Mouse (Mus musculus) cerebellum, adult 2 months (tissue): Measurements from ENCODE around the gene Ndrg2. TPM values are rescaled to one million over a fixed set of nuclear protein-coding genes. Genes with fewer than 3 reads are reported as not detected.
"Not testable (repeated sequence)": the region's sequence is repeated elsewhere in the genome, so short reads cannot be mapped to it uniquely, and the experiment has no call there.

ENCODE experiments used
- DNase-seq, 2 experiments: peaks; one replicate each; pipeline ENCODE4 v3.0.0; 2021
- H3K27ac ChIP-seq: fragments of 200-500 bp; 2 replicates; pipeline ENCODE4 v1.5.1; 2012; ENCODE audit warnings: low read length, control low read depth, inconsistent platforms; ENCODE audit not compliant: insufficient read depth
- H3K27me3 ChIP-seq: fragments of 200-500 bp; 2 replicates; pipeline ENCODE4 v1.6.1; 2012; ENCODE audit warnings: inconsistent platforms, mild to moderate bottlenecking, low read length, moderate library complexity; ENCODE audit not compliant: control insufficient read depth, insufficient read depth
- H3K4me1 ChIP-seq: fragments of 200-500 bp; 2 replicates; pipeline ENCODE4 v1.6.1; 2011; ENCODE audit warnings: low read length; ENCODE audit not compliant: control insufficient read depth, insufficient read depth
- H3K4me3 ChIP-seq: fragments of 200-500 bp; replicated peaks from 2 replicates; pipeline ENCODE3; 2011; ENCODE audit warnings: mild to moderate bottlenecking, low read depth, low read length, control low read depth; ENCODE audit not compliant: insufficient read depth
- CTCF ChIP-seq: fragments of 200-500 bp; IDR thresholded peaks from 2 replicates; pipeline ENCODE4 v1.5.1; 2011; ENCODE audit warnings: low read depth, mild to moderate bottlenecking, control low read depth, low read length, moderate library complexity, borderline replicate concordance; ENCODE audit not compliant: insufficient read depth
- POLR2A ChIP-seq: fragments of 200-500 bp; IDR thresholded peaks from 2 replicates; pipeline ENCODE4 v1.6.1; 2011; ENCODE audit warnings: low read length, control low read depth, borderline replicate concordance; ENCODE audit not compliant: insufficient read depth
- WGBS: fragments of 180-500 bp; shearing (Covaris S2); methylation state at CpG from one replicate; pipeline ENCODE4 v1.1.7; 2018; 5-methylcytosine and 5-hydroxymethylcytosine counted together
- polyA plus RNA-seq: library from polyadenylated mRNA; depleted of rRNA; stranded (reverse); fragments of >200 nt; gene quantifications from 2 replicates; pipeline ENCODE4 v1.2.3, GENCODE M21; 2012

The Ndrg2 gene
- polyA plus RNA-seq, 1 experiment: 997 TPM

DNA sequence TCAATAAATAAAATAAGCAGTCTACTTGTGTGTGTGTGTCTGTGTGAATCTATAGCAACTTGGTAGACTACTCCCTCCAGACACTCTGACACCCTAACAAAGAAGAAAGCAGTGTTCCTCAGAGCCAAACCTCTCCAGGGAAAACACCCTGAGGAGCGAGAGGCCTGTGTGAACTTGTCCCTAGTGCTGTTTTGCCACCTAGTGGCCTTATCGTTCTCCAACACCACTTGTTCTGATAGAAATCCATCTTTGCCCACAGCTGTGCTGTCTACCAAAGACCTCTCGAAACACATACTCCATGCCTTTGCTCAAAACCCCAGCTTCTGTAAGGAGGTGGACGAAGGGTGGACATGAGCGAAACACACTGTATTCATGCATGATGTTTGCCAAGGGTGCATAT, 16.9 kb upstream of the Ndrg2 start:
- Histone ChIP-seq H3K27ac (no peak overlapping the region), H3K4me3 (no peak overlapping the region), H3K4me1 (no peaks in the 10 kb centered on the region), H3K27me3 (no peaks in the 10 kb centered on the region)
- no peak for TF ChIP-seq POLR2A
- peak; percentile 73 for TF ChIP-seq CTCF
- WGBS: 36% methylated on average over 5 of the region's 5 CpGs
- DNase-seq: peak; percentile 45 to 59

DNA sequence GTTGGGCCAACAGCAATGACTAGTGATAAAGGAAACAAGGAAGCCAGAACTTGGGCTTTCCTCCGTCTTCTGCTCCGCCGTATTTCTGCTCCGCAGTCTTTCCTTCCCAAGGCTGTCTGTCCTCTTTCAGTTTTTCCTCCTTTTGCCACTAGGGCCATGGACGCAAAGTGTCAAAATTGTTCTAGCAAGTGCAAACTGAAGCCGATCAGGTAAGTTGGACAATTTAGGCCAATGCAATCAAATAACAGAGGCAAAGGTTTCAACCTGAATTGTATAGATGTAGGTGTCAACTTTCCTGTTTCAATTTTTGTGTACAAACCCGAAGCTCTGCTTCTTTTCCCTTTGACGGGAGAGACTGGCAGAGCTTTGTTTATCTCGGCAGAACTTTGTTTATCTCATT, 16.0 kb upstream of the Ndrg2 start:
- Histone ChIP-seq H3K4me3 (no peak overlapping the region), H3K27me3 (no peaks in the 10 kb centered on the region), H3K4me1 (no peaks in the 10 kb centered on the region), H3K27ac (peak overlapping the region; percentile 0; the same call in 1 of the 2 replicates)
- WGBS: 29% methylated on average over 9 of the region's 9 CpGs
- no peak for DNase-seq
- TF ChIP-seq POLR2A (no peak), CTCF (no peak)

DNA sequence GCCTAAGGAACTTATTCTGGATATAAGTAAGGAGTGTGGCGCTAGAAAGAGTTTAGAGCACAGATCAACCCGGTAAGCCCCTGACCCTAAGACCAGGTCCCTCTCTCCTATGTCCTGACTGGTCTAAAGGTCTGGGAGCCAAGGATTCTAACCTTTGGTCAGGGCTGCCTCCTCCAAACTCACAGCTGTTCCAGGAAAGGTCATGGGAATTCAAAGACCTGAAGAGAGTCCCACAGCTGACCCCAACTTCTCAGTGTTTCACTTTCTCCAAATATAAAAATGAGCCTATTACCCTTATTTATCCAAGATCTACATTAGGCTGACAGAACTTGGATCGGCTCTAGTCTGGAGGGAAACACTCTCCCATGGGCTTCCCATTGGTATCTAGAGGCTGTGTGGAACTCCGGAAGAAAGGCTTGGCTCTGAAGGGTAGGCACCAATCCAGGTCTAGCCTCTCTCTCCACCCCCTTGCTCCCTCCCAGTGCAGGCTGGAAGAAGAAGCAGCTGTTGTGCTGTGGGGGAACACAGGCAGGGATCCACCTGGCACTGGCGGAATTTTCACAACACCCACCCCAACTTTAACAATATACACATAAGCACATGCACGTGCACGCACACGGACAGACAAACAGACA, 15.5 kb upstream of the Ndrg2 start:
- TF ChIP-seq CTCF: no peak
- TF ChIP-seq POLR2A: no peak
- DNase-seq: peak in 1 of 2 experiments; percentile 41
- H3K27ac ChIP-seq: peak overlapping the region; percentile 0; the same call in 1 of the 2 replicates
- no peak overlapping the region for H3K4me3 ChIP-seq
- H3K27me3 ChIP-seq: no peaks in the 10 kb centered on the region
- no peaks in the 10 kb centered on the region for H3K4me1 ChIP-seq
- 26% methylated on average over 8 of the region's 8 CpGs for WGBS

DNA sequence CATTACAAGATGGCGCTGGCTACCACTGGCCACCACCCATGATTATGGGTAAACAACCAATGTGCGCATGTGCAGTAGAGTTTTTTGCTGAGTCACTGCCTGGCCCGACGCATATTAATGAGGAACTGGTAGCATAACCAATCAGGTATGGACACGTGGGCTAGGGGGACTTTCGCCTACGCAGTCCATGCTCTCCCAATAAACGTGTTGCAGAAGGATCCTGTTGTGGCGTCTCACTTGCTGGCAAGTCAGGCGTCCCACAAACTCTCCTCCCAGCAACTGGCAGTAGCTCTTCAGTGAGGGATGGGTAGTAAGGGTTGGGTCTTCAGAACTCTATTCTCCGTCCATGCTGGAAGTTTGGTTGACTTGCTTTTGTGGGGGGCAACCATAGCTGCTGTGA, 13.0 kb upstream of the Ndrg2 start:
- not testable (repeated sequence) for DNase-seq, H3K4me3 ChIP-seq, H3K27me3 ChIP-seq, H3K27ac ChIP-seq, H3K4me1 ChIP-seq
- WGBS: 93% methylated on average over 11 of the region's 11 CpGs

DNA sequence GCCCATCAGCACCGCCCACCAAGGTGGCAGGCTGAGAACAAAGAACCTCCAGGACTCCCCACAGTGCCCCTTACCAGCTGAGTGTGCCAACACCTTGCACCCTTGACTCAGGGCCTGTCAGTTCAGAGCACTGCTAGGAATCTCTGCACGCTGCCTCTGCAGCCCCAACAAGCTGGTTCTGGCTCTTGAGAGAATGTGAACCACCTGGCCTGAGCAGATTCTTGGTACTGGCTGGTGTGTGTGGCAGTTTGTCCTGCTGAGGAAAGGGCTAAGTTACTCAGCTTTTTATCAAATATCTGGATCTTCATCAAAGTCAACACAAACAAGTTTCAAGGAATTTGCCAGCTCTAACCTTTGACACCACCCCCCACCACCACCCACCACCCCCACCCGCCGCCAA, 9.5 kb upstream of the Ndrg2 start:
- TF ChIP-seq CTCF (no peak), POLR2A (no peak)
- Histone ChIP-seq H3K27me3 (no peaks in the 10 kb centered on the region), H3K4me1 (no peaks in the 10 kb centered on the region), H3K27ac (no peak overlapping the region), H3K4me3 (no peak overlapping the region)
- no peak for DNase-seq
- WGBS: 76% methylated on average over 4 of the region's 4 CpGs

DNA sequence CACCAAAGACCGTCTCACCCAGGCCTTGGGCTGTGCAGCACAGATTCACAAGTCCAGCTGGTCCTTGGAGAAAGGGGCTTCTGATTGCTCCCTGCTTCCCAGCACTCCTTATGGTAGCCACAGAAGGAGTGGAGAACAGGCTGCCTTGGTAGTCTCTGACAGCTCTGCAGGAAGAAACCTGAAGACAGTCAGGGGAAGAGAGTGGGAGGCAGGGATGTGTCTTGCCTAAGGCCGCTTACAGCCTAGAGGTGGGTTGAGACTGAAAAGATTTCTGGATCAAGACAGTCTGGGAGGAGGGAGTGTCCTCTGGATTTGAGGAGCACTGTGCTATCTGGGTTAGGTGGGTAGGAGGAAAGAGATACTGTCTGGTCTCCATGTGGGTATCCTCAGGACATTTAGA, 9.0 kb upstream of the Ndrg2 start:
- DNase-seq: no peak
- no peak overlapping the region for H3K27ac ChIP-seq
- H3K27me3 ChIP-seq: no peaks in the 10 kb centered on the region
- H3K4me3 ChIP-seq: no peak overlapping the region
- no peaks in the 10 kb centered on the region for H3K4me1 ChIP-seq
- TF ChIP-seq POLR2A (no peak), CTCF (no peak)
- WGBS: 88% methylated on average over 2 of the region's 2 CpGs

DNA sequence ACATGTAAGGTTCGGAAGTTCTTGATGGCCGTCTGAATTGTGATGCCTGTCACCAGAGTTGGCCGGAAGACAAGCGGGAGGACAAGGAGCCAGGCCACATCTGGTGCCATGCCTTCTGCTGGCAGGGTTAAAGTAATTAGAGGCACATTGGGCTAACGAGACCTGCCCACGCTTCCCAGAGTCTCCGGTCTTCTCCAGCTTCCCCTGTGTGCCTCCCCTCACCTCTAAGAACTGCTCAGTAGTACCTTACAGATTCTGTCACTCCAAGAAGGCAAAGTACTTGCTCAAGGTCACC, 8.6 kb upstream of the Ndrg2 start, which contains the start of gene Rnase13:
Gene Rnase13 (minus strand): TSS at position 203 of the 295 bp plus-strand sequence.
- 35% methylated on average over 7 of the region's 7 CpGs for WGBS
- H3K27ac ChIP-seq: no peak within 1 kb of the TSS
- no peak for DNase-seq
- H3K4me3 ChIP-seq: no peak within 1 kb of the TSS
- TF ChIP-seq POLR2A (no peak), CTCF (no peak)
- H3K27me3 ChIP-seq: no peaks in the 10 kb centered on the region
- no peaks in the 10 kb centered on the region for H3K4me1 ChIP-seq

DNA sequence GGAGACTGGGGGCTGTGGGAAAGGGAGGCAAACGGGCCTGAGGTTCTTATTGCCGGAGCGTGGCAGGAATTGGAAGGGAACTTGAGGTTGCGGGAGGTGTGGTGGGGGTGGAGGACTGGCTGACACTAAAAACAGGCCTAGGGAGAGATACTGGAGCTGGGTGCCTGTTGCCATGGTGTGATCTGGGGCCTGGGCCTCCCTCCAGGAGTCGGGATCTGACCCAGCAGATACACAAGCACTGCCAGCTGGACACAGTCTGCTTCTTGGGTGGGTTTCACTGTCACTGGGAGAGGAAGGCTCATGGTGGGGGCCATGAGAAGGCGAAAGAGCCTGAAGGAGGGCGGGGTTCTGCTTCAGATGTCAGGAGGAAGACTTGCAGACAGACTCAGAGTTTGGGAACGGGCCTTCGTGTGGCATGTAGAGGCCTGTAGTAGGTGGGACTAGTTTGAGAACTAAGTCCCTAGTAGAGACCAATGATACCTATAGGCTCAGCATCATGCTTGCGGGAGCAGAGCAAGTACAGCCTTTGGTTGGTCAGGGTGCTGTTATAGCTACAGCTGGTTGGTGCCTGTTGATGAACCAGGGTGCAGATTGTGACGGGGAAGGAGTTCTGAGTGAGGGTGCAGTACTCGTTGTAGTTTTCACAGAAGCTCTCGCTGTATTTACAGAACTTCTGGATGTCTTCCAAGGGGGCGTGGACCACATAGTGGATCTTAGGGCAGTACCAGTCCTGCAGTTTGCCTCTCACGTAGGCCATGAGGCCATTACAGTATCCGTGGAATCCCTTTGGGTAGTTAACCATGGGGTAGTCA, 8.0 kb upstream of the Ndrg2 start:
- Histone ChIP-seq H3K4me1 (no peaks in the 10 kb centered on the region), H3K27me3 (no peaks in the 10 kb centered on the region), H3K27ac (no peak overlapping the region), H3K4me3 (no peak overlapping the region)
- TF ChIP-seq POLR2A (no peak), CTCF (no peak)
- 26% methylated on average over 16 of the region's 16 CpGs for WGBS
- DNase-seq: peak in 1 of 2 experiments; percentile 54
